Mouse (Mus musculus) kidney, postnatal 4 days (tissue): Measurements from ENCODE around the gene Rinl.

Experiments
- DNase-seq, 2 experiments: peaks; one replicate each; pipeline ENCODE4 v3.0.0; 2021; ENCODE audit warnings: mixed read lengths in 2 of 2

Rinl gene

GRCm38 (mm10) chr7:28824941-28825685, 36.3 kb downstream of the Rinl start, which contains the start of gene Ech1:
Gene Ech1 (plus strand): TSS chr7:28825217.
- peak; percentile 93 to 95 for DNase-seq

- DNase-seq = peak; percentile 48 to 69
These were observed 37.1 kb downstream of the Rinl start for GRCm38 (mm10) chr7:28825686-28826401.

- DNase-seq = no peak
These were observed 37.6 kb downstream of the Rinl start for GRCm38 (mm10) chr7:28826402-28826772.

GRCm38 (mm10) chr7:28827338-28827737, 38.6 kb downstream of the Rinl start:
- peak in 1 of 2 experiments; percentile 58 for DNase-seq

- no peak for DNase-seq
These were observed 41.1 kb downstream of the Rinl start for GRCm38 (mm10) chr7:28829821-28830220.

GRCm38 (mm10) chr7:28830981-28831380, 42.2 kb downstream of the Rinl start:
- no peak for DNase-seq

- no peak for DNase-seq
These were observed 42.8 kb downstream of the Rinl start for GRCm38 (mm10) chr7:28831411-28832125.

GRCm38 (mm10) chr7:28832137-28832536, 43.4 kb downstream of the Rinl start:
- no peak for DNase-seq

- DNase-seq = no peak
These were observed 45.1 kb downstream of the Rinl start, which contains the start of gene Lgals4 for GRCm38 (mm10) chr7:28833723-28834347. Gene Lgals4 (plus strand): TSS chr7:28833854.

GRCm38 (mm10) chr7:28836936-28837335, 48.2 kb downstream of the Rinl start:
- DNase-seq = no peak

- no peak for DNase-seq
These were observed 49.6 kb downstream of the Rinl start for GRCm38 (mm10) chr7:28838331-28838730.

- no peak for DNase-seq
These were observed 58.5 kb downstream of the Rinl start for GRCm38 (mm10) chr7:28847273-28847672.
